Mouse (Mus musculus) limb, embryonic 10.5 days (tissue): ENCODE data around the gene Axl. TPM values are rescaled to one million over a fixed set of nuclear protein-coding genes. Genes with fewer than 3 reads are reported as not detected.
"Not testable (repeated sequence)": the region's sequence is repeated elsewhere in the genome, so short reads cannot be mapped to it uniquely, and the experiment has no call there.

Experiments used
- DNase-seq: peaks from one replicate; pipeline ENCODE4 v3.0.0-alpha.2; 2017; ENCODE audit warnings: low spot score
- H3K27ac ChIP-seq: fragments of 300-500 bp; sonication (generic); 2 replicates; pipeline ENCODE4 v1.5.1; 2016; ENCODE audit warnings: mild to moderate bottlenecking
- H3K27me3 ChIP-seq: fragments of 300-500 bp; sonication (generic); 2 replicates; pipeline ENCODE4 v1.6.1; 2016; ENCODE audit warnings: low read depth, mild to moderate bottlenecking; ENCODE audit not compliant: poor library complexity, severe bottlenecking
- H3K36me3 ChIP-seq: fragments of 300-500 bp; sonication (generic); 2 replicates; pipeline ENCODE4 v1.6.1; 2016; ENCODE audit warnings: mild to moderate bottlenecking, moderate library complexity
- H3K4me1 ChIP-seq: fragments of 300-500 bp; sonication (generic); 2 replicates; pipeline ENCODE4 v1.6.1; 2016
- H3K4me3 ChIP-seq: fragments of 300-500 bp; sonication (generic); 2 replicates; pipeline ENCODE4 v1.5.1; 2016; ENCODE audit warnings: mild to moderate bottlenecking, moderate library complexity
- H3K9me3 ChIP-seq: fragments of 300-500 bp; sonication (generic); replicated peaks from 2 replicates; pipeline ENCODE4 v1.6.1; 2016; ENCODE audit warnings: mild to moderate bottlenecking
- WGBS: fragments of 180-500 bp; shearing (Covaris S2); methylation state at CpG from one replicate; pipeline ENCODE4 v1.1.7; 2016; 5-methylcytosine and 5-hydroxymethylcytosine counted together
- polyA plus RNA-seq: library from polyadenylated mRNA; unstranded; fragments of >200 nt; fragmentation: Nextera tagmentation; extraction: Ambion mirVana; gene quantifications from 2 replicates; pipeline ENCODE4 v1.2.1, GENCODE M21; 2016

Gene Axl
- polyA plus RNA-seq, 1 experiment from 2014 or later: 28.1 TPM

- H3K4me1 ChIP-seq: no peaks in the 10 kb centered on the region
- no peak overlapping the region for H3K4me3 ChIP-seq
- no peaks in the 10 kb centered on the region for H3K9me3 ChIP-seq
- no peak for DNase-seq
- H3K36me3 ChIP-seq: peaks cover 98% of the 10 kb centered on the region
- no peak overlapping the region for H3K27ac ChIP-seq
- no peaks in the 10 kb centered on the region for H3K27me3 ChIP-seq
- 94% methylated on average over 8 of the region's 8 CpGs for WGBS
These were observed 57.0 kb downstream of the Axl start for GRCm38 (mm10) chr7:25731294-25732055.

DNA sequence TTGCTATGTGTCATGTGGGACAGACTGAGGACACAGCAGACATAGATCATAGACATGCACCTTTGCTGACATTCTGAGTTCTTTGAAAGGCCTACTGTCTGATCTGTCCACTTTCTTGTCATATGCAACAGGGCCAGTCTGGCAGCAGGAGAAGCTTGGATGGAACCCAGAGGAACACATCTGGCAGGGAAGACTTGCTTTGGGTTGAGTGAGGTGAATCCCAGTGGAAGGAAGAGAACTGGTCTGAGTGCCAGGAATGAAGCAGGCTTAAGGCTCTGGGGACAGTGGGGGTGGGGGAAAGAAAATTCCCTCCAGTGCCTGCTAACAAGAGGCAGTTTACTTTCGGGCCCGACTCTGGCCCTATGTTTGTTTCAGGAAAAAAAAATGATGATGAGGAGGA lies 58.6 kb downstream of the Axl start:
- WGBS: 98% methylated on average over 2 of the region's 2 CpGs
- Histone ChIP-seq H3K27me3 (no peaks in the 10 kb centered on the region), H3K4me3 (no peak overlapping the region), H3K4me1 (no peaks in the 10 kb centered on the region), H3K9me3 (no peaks in the 10 kb centered on the region), H3K27ac (no peak overlapping the region), H3K36me3 (peaks cover 98% of the 10 kb centered on the region)
- no peak for DNase-seq

DNA sequence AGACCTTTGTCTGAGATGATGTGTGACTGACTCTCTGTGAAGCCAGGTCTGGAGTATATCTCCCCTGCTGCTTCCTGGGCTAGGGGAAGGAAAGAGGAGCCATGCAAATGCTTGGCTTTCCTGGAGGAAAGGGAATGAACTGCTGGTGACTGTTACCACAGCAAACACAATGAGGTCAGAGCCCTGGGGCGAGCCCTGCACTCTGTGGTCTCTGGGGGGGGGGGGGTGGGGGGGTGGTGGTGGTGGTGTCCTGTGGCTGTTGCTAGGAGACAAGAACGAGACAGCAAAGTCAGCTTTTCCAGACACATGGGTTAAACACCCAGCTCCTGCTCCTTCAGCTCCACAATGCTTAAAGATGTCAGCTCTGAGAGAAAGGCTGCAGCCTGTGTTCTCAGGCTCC lies 59.1 kb downstream of the Axl start:
- 65% methylated on average over 2 of the region's 2 CpGs for WGBS
- Histone ChIP-seq H3K27ac (no peak overlapping the region), H3K4me1 (no peaks in the 10 kb centered on the region), H3K9me3 (no peaks in the 10 kb centered on the region), H3K36me3 (peaks cover 98% of the 10 kb centered on the region), H3K4me3 (no peak overlapping the region), H3K27me3 (no peaks in the 10 kb centered on the region)
- DNase-seq: no peak

- Histone ChIP-seq H3K4me1 (no peaks in the 10 kb centered on the region), H3K4me3 (no peak overlapping the region), H3K27me3 (no peaks in the 10 kb centered on the region), H3K27ac (no peak overlapping the region), H3K9me3 (no peaks in the 10 kb centered on the region), H3K36me3 (peaks cover 98% of the 10 kb centered on the region)
- no peak for DNase-seq
- WGBS: 94% methylated on average over 5 of the region's 5 CpGs
These were observed 60.7 kb downstream of the Axl start for GRCm38 (mm10) chr7:25727800-25728199.

- Histone ChIP-seq H3K27ac (no peak overlapping the region), H3K4me1 (no peaks in the 10 kb centered on the region)
- WGBS: 88% methylated on average over 19 of the region's 19 CpGs
These were observed 62.6 kb downstream of the Axl start for GRCm38 (mm10) chr7:25725886-25726285.

DNA sequence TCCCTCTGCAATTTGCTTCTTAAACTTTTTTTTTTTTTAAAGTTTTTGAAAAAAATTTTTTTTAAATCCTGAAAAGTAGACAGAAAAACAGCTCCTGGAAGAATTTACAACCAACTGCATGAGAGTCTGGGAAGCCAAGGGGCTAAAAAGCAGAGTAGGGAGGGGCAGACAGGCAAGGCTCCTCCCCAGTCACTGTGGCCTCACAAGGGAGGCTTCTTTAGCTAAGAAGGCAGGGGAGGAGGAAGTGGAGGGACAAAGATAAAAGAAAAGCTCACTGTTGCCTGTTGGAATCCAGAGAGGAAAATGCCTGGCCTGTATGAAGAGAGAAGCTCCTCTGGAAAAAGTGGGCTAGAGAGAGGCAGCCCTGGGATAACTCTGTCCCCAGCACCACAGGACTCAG lies 66.7 kb downstream of the Axl start:
- not testable (repeated sequence) for DNase-seq, H3K4me3 ChIP-seq, H3K27me3 ChIP-seq, H3K27ac ChIP-seq, H3K9me3 ChIP-seq
- peaks cover 69% of the 10 kb centered on the region for H3K36me3 ChIP-seq
- peaks cover 16% of the 10 kb centered on the region for H3K4me1 ChIP-seq

More at GRCm38 (mm10) chr7:25725886-25726285, 62.6 kb downstream of the Axl start:
- H3K4me3 ChIP-seq: no peak overlapping the region
- no peaks in the 10 kb centered on the region for H3K27me3 ChIP-seq
- no peaks in the 10 kb centered on the region for H3K9me3 ChIP-seq
- DNase-seq: no peak
- H3K36me3 ChIP-seq: peaks cover 97% of the 10 kb centered on the region

- DNase-seq: no peak
- no peak overlapping the region for H3K27ac ChIP-seq
- WGBS: 92% methylated on average over 5 of the region's 5 CpGs
- peaks cover 63% of the 10 kb centered on the region for H3K36me3 ChIP-seq
- H3K4me3 ChIP-seq: no peak overlapping the region
- no peaks in the 10 kb centered on the region for H3K27me3 ChIP-seq
- no peaks in the 10 kb centered on the region for H3K9me3 ChIP-seq
- peaks cover 16% of the 10 kb centered on the region for H3K4me1 ChIP-seq
These were observed 67.7 kb downstream of the Axl start for GRCm38 (mm10) chr7:25720760-25721159.

DNA sequence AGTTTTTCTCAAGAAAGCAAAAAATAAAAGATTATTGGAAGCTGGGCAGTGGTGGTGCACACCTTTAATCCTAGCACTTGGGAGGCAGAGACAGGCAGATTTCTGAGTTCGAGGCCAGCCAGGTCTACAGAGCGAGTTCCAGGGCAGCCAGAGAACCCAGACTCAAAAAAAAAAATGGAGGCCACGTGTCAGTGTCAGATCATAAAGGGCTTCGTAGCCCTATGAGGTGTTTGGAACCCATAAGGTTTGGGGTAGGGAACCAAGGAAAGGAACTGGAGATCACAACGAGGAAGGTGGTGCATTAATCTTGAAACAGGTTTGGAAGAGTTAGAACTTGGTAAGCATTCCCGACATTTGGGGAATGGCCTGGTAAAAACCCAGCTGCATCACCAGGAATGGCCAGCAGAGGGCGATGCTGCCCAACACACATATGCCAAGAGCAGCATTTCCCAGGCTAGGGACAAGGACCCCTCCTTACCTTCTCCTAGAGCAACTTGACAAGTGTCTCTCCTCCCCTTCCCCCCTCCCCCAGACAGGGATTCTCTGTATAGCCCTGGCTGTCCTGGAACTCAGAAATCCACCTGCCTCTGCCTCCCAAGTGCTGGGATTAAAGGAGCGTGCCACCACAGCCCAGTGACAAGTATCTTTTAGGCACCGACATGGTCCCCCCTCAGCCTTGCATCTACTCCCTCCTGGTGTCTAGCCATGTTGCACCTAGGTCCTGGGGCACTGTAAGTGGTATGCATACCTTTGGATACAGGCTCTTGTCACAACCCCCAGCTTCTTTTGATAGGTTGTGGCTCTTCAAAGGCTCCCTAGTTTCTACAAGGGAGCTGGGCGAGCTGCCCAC lies 68.5 kb downstream of the Axl start:
- peak; percentile 89 for DNase-seq
- WGBS: 65% methylated on average over 10 of the region's 10 CpGs
- H3K4me3 ChIP-seq: peak overlapping the region; percentile 72; the same call in 1 of the 2 replicates
- H3K4me1 ChIP-seq: peaks cover 16% of the 10 kb centered on the region
- no peaks in the 10 kb centered on the region for H3K27me3 ChIP-seq
- H3K27ac ChIP-seq: no peak overlapping the region
- H3K36me3 ChIP-seq: peaks cover 63% of the 10 kb centered on the region
- H3K9me3 ChIP-seq: no peaks in the 10 kb centered on the region

DNA sequence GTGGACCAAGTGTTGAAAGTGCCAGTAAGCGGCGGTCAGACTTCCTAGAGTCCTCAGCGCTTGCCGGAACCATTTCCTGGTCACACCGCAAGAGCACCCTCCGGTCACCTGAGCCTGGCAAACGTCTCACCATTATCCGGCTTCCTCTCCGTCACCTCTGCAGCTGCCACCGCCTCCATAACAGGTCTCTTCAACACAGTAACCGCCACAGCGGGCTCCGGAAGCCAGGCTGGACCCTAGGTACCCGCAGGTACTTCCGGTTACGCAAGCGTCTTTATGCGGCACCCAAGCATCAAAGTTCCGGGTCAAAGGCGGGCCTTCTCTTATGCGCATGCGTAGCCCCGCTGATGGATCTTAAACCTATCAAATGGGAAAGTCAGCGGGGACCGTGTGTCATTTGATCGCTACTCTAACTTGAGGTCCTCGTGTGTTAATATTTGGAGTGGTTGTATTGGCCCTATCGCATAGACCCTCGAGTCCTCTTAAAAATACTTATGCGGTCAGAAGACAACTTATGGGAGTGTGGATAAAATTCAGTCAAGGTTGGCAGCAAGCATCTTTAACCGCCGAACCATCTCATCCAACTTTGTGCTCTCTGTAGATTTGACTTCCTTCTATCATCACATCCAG lies 69.6 kb downstream of the Axl start, which contains the start of gene Ccdc97:
Ccdc97 (minus strand) TSS at position 301 of the 630 bp plus-strand sequence.
- H3K4me3 ChIP-seq: peak within 1 kb of the TSS; percentile 72
- H3K9me3 ChIP-seq: no peaks in the 10 kb centered on the region
- DNase-seq: peak; percentile 91
- peak within 1 kb of the TSS; percentile 86 for H3K27ac ChIP-seq
- peaks cover 16% of the 10 kb centered on the region for H3K4me1 ChIP-seq
- peaks cover 63% of the 10 kb centered on the region for H3K36me3 ChIP-seq
- no peaks in the 10 kb centered on the region for H3K27me3 ChIP-seq
- 5% methylated on average over 32 of the region's 32 CpGs for WGBS

DNA sequence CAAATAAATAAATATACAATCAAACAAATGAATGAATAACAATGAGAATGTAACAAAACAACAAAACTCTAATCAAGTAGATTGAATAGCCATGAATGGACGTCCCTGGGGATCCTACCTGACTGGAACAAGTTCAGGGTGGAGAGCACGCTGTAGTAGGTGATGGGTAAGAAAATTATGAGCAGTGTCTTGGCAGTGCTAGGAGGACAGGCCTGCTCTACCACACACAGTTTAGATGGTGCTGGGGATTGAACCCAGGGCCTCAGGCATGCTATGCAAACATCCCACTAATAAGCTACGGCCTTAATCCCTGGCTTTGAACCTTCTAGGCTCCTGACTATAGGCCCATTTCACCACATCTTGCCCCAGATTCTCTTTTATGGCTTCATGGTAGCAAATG lies 71.0 kb downstream of the Axl start:
- peaks cover 63% of the 10 kb centered on the region for H3K36me3 ChIP-seq
- no peaks in the 10 kb centered on the region for H3K27me3 ChIP-seq
- peaks cover 26% of the 10 kb centered on the region for H3K4me1 ChIP-seq
- H3K9me3 ChIP-seq: no peaks in the 10 kb centered on the region
- peak overlapping the region; percentile 72 for H3K4me3 ChIP-seq
- WGBS: 86% methylated on average over 3 of the region's 3 CpGs
- DNase-seq: no peak
- H3K27ac ChIP-seq: no peak overlapping the region

DNA sequence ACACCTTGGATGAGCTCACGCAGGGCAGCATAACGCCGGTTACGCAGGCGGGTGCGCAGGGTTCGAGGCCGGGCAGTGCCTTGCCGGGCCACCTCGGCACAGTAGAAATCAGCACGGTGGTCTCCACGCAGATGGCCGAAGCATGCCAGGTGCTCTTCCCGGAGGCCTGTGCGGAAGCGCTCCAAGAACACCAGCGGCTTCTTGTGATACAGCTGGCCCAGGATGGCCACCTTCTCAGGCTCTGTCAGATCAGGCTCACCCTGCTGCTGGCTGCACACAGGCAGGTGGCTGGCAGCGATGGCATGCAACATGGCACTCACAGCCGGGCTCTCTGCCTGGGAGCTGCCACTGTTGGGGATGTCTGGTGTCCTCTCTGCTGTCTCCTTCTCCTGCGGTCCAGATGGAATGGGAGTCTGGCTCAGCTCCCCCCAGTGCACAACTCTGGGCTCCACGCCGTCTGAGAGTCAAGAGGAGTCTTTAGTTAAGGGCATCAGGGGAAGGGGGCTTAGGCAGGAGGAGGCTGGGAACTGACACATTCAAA lies 72.7 kb downstream of the Axl start:
- no peak for DNase-seq
- Histone ChIP-seq H3K27me3 (no peaks in the 10 kb centered on the region), H3K27ac (no peak overlapping the region), H3K4me1 (peaks cover 43% of the 10 kb centered on the region), H3K9me3 (no peaks in the 10 kb centered on the region), H3K36me3 (peaks cover 52% of the 10 kb centered on the region), H3K4me3 (no peak overlapping the region)
- WGBS: 95% methylated on average over 22 of the region's 22 CpGs

DNA sequence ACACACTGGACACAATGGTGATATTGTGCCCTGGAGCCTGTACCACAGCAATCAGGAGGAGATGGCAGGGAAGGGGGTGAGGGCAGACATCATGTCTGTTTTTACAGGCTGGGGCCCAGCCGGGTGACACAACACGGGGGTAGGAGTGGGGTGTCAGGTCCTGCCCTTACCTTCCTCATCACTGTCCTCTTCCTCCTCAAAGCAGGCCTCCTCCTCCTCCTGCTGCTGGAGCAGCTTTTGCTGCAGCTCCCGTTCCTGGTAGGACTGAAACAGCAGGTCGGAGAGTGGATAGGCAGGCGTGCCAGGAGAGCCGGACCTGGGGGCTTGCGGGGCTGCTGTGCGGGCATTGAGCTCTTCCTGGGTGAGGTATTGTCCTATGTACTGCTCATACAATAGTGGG lies 73.9 kb downstream of the Axl start:
- H3K27ac ChIP-seq: no peak overlapping the region
- peaks cover 54% of the 10 kb centered on the region for H3K4me1 ChIP-seq
- no peaks in the 10 kb centered on the region for H3K9me3 ChIP-seq
- no peak for DNase-seq
- 93% methylated on average over 8 of the region's 8 CpGs for WGBS
- peaks cover 42% of the 10 kb centered on the region for H3K36me3 ChIP-seq
- H3K4me3 ChIP-seq: no peak overlapping the region
- no peaks in the 10 kb centered on the region for H3K27me3 ChIP-seq
